Mouse (Mus musculus): ENCODE measurements around the gene Tpp2. TPM values are rescaled to one million over a fixed set of nuclear protein-coding genes. Genes with fewer than 3 reads are reported as not detected.
"Not testable (repeated sequence)": the region's sequence is repeated elsewhere in the genome, so short reads cannot be mapped to it uniquely, and the experiment has no call there.

Gene Tpp2
- 10 to 100 TPM; 43.5 to 43.9 TPM for total RNA-seq (2021)
- long read RNA-seq, experiment 1, full-length matches to known transcripts: 17 of 22 reads
- long read RNA-seq, experiment 1, partial matches to known transcripts: 1 of 22 reads
- long read RNA-seq, experiment 1, other reads (novel, unspliced or antisense): 4 of 22 reads
- long read RNA-seq, experiment 2, full-length matches to known transcripts: 4 of 7 reads
- long read RNA-seq, experiment 2, partial matches to known transcripts: 2 of 7 reads
- long read RNA-seq, experiment 2, other reads (novel, unspliced or antisense): 1 of 7 reads

- peak; percentile 98 to 99 for DNase-seq
These were observed at the start of gene Tpp2 for GRCm38 (mm10) chr1:43933488-43934415. Tpp2 (plus strand) TSS chr1:43933647.

GRCm38 (mm10) chr1:43888358-43888757 lies 45.1 kb upstream of the Tpp2 start:
- DNase-seq: not testable (repeated sequence)

- DNase-seq: no peak
These were observed 37.7 kb upstream of the Tpp2 start for GRCm38 (mm10) chr1:43895742-43896141.

GRCm38 (mm10) chr1:43897131-43897530 lies 36.3 kb upstream of the Tpp2 start:
- no peak for DNase-seq

GRCm38 (mm10) chr1:43897987-43898386 lies 35.5 kb upstream of the Tpp2 start:
- DNase-seq: no peak

- peak; percentile 18 to 67 for DNase-seq
These were observed 34.3 kb upstream of the Tpp2 start for GRCm38 (mm10) chr1:43898991-43899714.

- DNase-seq: no peak
These were observed 31.0 kb upstream of the Tpp2 start for GRCm38 (mm10) chr1:43902417-43902816.

GRCm38 (mm10) chr1:43902855-43903254 lies 30.6 kb upstream of the Tpp2 start:
- DNase-seq: peak in 1 of 2 experiments; percentile 22

- no peak for DNase-seq
These were observed 18.0 kb upstream of the Tpp2 start for GRCm38 (mm10) chr1:43915428-43915827.

GRCm38 (mm10) chr1:43916854-43917253 lies 16.6 kb upstream of the Tpp2 start:
- DNase-seq: no peak

GRCm38 (mm10) chr1:43934416-43934810 lies 966 bp downstream of the Tpp2 start:
- DNase-seq: no peak

GRCm38 (mm10) chr1:43939310-43939709 lies 5.9 kb downstream of the Tpp2 start:
- no peak for DNase-seq

- no peak for DNase-seq
These were observed 8.2 kb downstream of the Tpp2 start for GRCm38 (mm10) chr1:43941476-43942217.

GRCm38 (mm10) chr1:43942814-43943213 lies 9.4 kb downstream of the Tpp2 start:
- no peak for DNase-seq

GRCm38 (mm10) chr1:43953679-43954078 lies 20.2 kb downstream of the Tpp2 start:
- no peak for DNase-seq

- DNase-seq: no peak
These were observed 30.9 kb downstream of the Tpp2 start for GRCm38 (mm10) chr1:43964381-43964780.

GRCm38 (mm10) chr1:43966756-43967155 lies 33.3 kb downstream of the Tpp2 start:
- DNase-seq: no peak

- DNase-seq: no peak
These were observed 35.9 kb downstream of the Tpp2 start for GRCm38 (mm10) chr1:43969361-43969760.

- no peak for DNase-seq
These were observed 37.6 kb downstream of the Tpp2 start for GRCm38 (mm10) chr1:43971089-43971488.

GRCm38 (mm10) chr1:43996914-43997589 lies 63.6 kb downstream of the Tpp2 start:
- no peak for DNase-seq

- DNase-seq: no peak
These were observed 71.1 kb downstream of the Tpp2 start for GRCm38 (mm10) chr1:44004513-44004912.

All from heart, adult 18-20 months (tissue).